Comparison of ENCODE assay signal across 1 mouse cellular context in the genomic region with DNA sequence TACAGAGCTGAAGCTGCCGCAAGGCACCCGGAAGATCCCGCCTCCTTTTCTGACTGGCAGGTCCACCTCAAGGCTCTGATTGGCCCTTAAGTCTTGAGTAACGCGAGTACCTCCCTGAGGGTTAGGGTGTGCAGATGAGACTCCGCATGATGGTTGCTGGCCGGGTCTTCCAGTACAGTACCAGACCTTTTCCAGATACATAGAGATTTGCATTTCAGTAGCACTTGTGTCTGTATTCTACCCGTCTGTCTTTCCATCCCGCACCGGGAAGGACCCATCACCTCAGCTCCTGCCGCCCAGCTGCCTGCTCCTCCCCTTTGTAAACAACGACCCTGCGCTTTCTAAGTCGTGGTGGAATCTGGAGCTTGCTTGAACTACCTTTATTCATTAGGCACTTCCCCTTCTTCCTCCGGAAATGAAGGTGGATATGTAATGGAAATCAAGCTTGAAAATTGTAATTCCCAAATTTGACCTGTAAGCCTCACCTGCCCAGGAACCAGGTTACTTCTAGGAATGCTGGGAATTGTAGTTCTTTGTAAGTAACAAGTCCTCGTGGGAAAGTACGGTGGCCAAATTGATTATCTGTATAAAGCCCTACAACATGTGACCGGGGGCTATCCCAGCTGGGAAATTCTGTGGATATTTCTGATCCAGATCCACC.
TF ChIP-seq lines count a peak whose summit lies in the region.

TSS of gene Gm20449 (minus strand) at position 29 of the 661 bp plus-strand sequence.
TSS of gene AW146154 (minus strand) at position 502 of the 661 bp plus-strand sequence.

TF ChIP-seq in CH12.LX, 34 proteins besides CTCF, POLR2A, EP300 and RAD21 (continued from another document):
- TF ChIP-seq GABPA (IDR thresholded peaks at IDR 0.05; ENCODE audit: insufficient replicate concordance, low read depth, low read length) (no peak; the same call in 1 of the 2 replicates), CHD1 (IDR thresholded peaks at IDR 0.05; ENCODE audit: low read depth, low read length) (no peak), ETS1 (conservative IDR thresholded peaks at IDR 0.05; ENCODE audit: low read depth, low read length) (0 out of 2 replicates have a peak, but pooled peaks have one; percentile 5), CHD2 (IDR thresholded peaks at IDR 0.05; ENCODE audit: low read length) (peak; percentile 76), SIN3A (IDR thresholded peaks at IDR 0.05; ENCODE audit: low read length) (no peak), NELFE (IDR thresholded peaks at IDR 0.05; ENCODE audit: low read depth, low read length) (peak; percentile 57; the same call in 1 of the 2 replicates), UBTF (IDR thresholded peaks at IDR 0.05; ENCODE audit: low read depth, low read length) (no peak), BHLHE40 (IDR thresholded peaks at IDR 0.05; ENCODE audit: low read depth, low read length) (no peak), ZMIZ1 (IDR thresholded peaks at IDR 0.05; ENCODE audit: low read depth, low read length) (peak; percentile 93), E2F4 (IDR thresholded peaks at IDR 0.05; ENCODE audit: insufficient replicate concordance, low read depth, low read length) (no peak), ZC3H11A (IDR thresholded peaks at IDR 0.05; ENCODE audit: low read depth, low read length) (no peak), ELF1 (IDR thresholded peaks at IDR 0.05; ENCODE audit: low read depth, low read length) (peak; percentile 81), JUND (conservative IDR thresholded peaks at IDR 0.05; ENCODE audit: low read depth, low read length) (no peak), TBP (conservative IDR thresholded peaks at IDR 0.05; ENCODE audit: low read depth, low read length) (no peak; the same call in 1 of the 2 replicates), USF2 (conservative IDR thresholded peaks at IDR 0.05; ENCODE audit: low read depth, low read length) (no peak), ZNF384 (IDR thresholded peaks at IDR 0.05; ENCODE audit: low read depth, low read length) (no peak), KAT2A (IDR thresholded peaks at IDR 0.05; ENCODE audit: insufficient replicate concordance, low read length) (peak; percentile 65; the same call in 1 of the 2 replicates), NRF1 (IDR thresholded peaks at IDR 0.05; ENCODE audit: low read depth, low read length) (0 out of 2 replicates have a peak, but pooled peaks have one; percentile 11), HCFC1 (IDR thresholded peaks at IDR 0.05; ENCODE audit: low read depth, low read length) (peak; percentile 87), MAX (IDR thresholded peaks at IDR 0.05; ENCODE audit: low read length) (peak; percentile 59; the same call in 1 of the 2 replicates), ZKSCAN1 (IDR thresholded peaks at IDR 0.05; ENCODE audit: borderline replicate concordance, low read depth, low read length) (no peak), TCF12 (IDR thresholded peaks at IDR 0.05; ENCODE audit: low read depth, low read length) (peak; percentile 29; the same call in 1 of the 2 replicates), JUN (IDR thresholded peaks at IDR 0.05; ENCODE audit: insufficient read depth, low read depth, low read length) (no peak), SMC3 (IDR thresholded peaks at IDR 0.05; ENCODE audit: low read depth, low read length) (no peak), MAZ (IDR thresholded peaks at IDR 0.05; ENCODE audit: low read depth, low read length) (no peak), POLR2AphosphoS2 (IDR thresholded peaks at IDR 0.05; ENCODE audit: low read depth, low read length) (no peak)
